Comparison of ENCODE assay signal across 9 mouse cellular contexts in the genomic region with DNA sequence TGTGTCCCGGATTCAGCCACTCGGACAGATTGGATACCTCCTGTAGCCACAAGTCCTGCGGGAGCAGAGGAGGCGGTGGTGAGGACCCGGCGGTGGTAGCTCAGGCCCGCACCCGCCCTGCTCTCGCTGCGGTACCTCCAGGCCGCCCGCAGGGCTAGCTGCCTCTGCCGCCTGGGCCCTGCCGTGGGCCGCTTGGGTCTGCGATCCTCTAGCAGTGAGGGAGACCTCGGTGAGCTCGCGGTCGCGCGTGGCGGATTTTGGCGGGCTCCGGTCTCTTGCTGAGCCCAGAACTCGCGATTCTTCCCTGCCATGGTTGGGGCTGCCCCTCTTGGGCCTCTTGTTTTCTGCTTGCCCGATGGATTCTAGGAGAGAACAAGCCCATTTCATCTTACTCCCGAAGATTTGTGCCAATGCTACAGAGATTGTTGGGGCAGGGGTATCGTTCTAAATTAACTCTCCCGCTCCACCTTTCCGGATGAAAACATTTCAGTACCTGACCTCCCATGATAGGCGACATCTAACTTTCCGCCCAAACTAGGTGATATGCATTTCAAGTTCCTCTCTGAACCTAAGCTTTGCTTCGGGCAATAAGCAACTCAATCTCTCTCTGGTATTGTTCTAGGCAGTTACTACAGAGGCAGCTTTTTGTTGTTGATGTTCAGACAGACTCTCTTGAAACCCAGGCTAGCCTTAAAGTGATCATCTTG. TPM values are rescaled to one million over a fixed set of nuclear protein-coding genes. Genes with fewer than 3 reads are reported as not detected.
DNase-seq lines count a peak whose midpoint lies in the region; ATAC-seq and TF ChIP-seq lines count a peak whose summit lies in the region.
"Had no signal": no experiment of that assay in that cellular context is flagged by ENCODE, and none has a peak within 500 bp of the region (broad histone marks: within the 10 kb centered on the region; RNA-seq: fewer than 3 reads in every experiment).

No protein-coding gene starts in this region.

- H3K27ac ChIP-seq in heart, embryonic 12.5 days (ENCODE audit: poor library complexity, severe bottlenecking): peak overlapping the region; percentile 68
- H3K27ac ChIP-seq in embryonic facial prominence, embryonic 15.5 days (replicated peaks): peak overlapping the region; percentile 93
- H3K27ac ChIP-seq in limb, embryonic 14.5 days (replicated peaks; ENCODE audit: low read depth, low read length): peak overlapping the region; percentile 91
- H3K27ac ChIP-seq in stomach, embryonic 15.5 days: peak overlapping the region; percentile 95

- H3K27me3 ChIP-seq in heart, embryonic 12.5 days (replicated peaks): no peaks in the 10 kb centered on the region
- no peaks in the 10 kb centered on the region for H3K27me3 ChIP-seq in embryonic facial prominence, embryonic 15.5 days
- no peaks in the 10 kb centered on the region for H3K27me3 ChIP-seq in limb, embryonic 14.5 days (ENCODE audit: control insufficient read depth, insufficient read depth, low read length)
- H3K27me3 ChIP-seq in stomach, embryonic 15.5 days (replicated peaks): no peaks in the 10 kb centered on the region

- peaks cover 34% of the 10 kb centered on the region for H3K36me3 ChIP-seq in heart, embryonic 12.5 days
- H3K36me3 ChIP-seq in embryonic facial prominence, embryonic 15.5 days: peaks cover 28% of the 10 kb centered on the region
- H3K36me3 ChIP-seq in limb, embryonic 14.5 days (ENCODE audit: control insufficient read depth, insufficient read depth, low read length): peaks cover 29% of the 10 kb centered on the region
- H3K36me3 ChIP-seq in stomach, embryonic 15.5 days: 0 out of 2 replicates have a peak, but pooled peaks cover 21% of the 10 kb centered on the region

- no peak for TF ChIP-seq POLR2A in limb, embryonic 14.5 days (IDR thresholded peaks at IDR 0.05; ENCODE audit: borderline replicate concordance, extremely low read depth, insufficient read depth, insufficient read length)

- DNase-seq in heart, adult 11 months: no peak
- peak; percentile 15 for DNase-seq in limb, embryonic 14.5 days (ENCODE audit: low spot score)
- DNase-seq in layer of hippocampus, postnatal 25 days (ENCODE audit: extremely low spot score in 1 of 2, low spot score in 1 of 2): no peak
- DNase-seq in cerebellum, adult 8-10 months: no peak

- H3K4me3 ChIP-seq in heart, embryonic 12.5 days: peak overlapping the region; percentile 86
- peak overlapping the region; percentile 90 for H3K4me3 ChIP-seq in embryonic facial prominence, embryonic 15.5 days (replicated peaks)
- H3K4me3 ChIP-seq in limb, embryonic 14.5 days (replicated peaks; ENCODE audit: low read length): peak overlapping the region; percentile 90
- H3K4me3 ChIP-seq in stomach, embryonic 15.5 days (replicated peaks): peak overlapping the region; percentile 96

- peak overlapping the region; percentile 96 for H3K9ac ChIP-seq in heart, embryonic 12.5 days
- peak overlapping the region; percentile 88 for H3K9ac ChIP-seq in embryonic facial prominence, embryonic 15.5 days
- H3K9ac ChIP-seq in limb, embryonic 14.5 days (ENCODE audit: low read depth, low read length, severe bottlenecking): peak overlapping the region; percentile 92
- peak overlapping the region; percentile 94 for H3K9ac ChIP-seq in stomach, embryonic 15.5 days

- WGBS in heart, embryonic 12.5 days: 2% methylated on average over 35 of the region's 35 CpGs
- under 1% methylated on average over 35 of the region's 35 CpGs for WGBS in embryonic facial prominence, embryonic 15.5 days
- WGBS in limb, embryonic 14.5 days: 2% methylated on average over 35 of the region's 35 CpGs
- under 1% methylated on average over 35 of the region's 35 CpGs for WGBS in stomach, embryonic 15.5 days

- H3K4me1 ChIP-seq in heart, embryonic 12.5 days (replicated peaks): peaks cover 22% of the 10 kb centered on the region
- peaks cover 35% of the 10 kb centered on the region for H3K4me1 ChIP-seq in embryonic facial prominence, embryonic 15.5 days
- H3K4me1 ChIP-seq in limb, embryonic 14.5 days (ENCODE audit: control insufficient read depth, insufficient read depth, low read length): peaks cover 19% of the 10 kb centered on the region
- H3K4me1 ChIP-seq in stomach, embryonic 15.5 days: peaks cover 19% of the 10 kb centered on the region

- H3K9me3 ChIP-seq in heart, embryonic 12.5 days (replicated peaks): no peaks in the 10 kb centered on the region
- no peaks in the 10 kb centered on the region for H3K9me3 ChIP-seq in embryonic facial prominence, embryonic 15.5 days (replicated peaks)
- no peaks in the 10 kb centered on the region for H3K9me3 ChIP-seq in limb, embryonic 14.5 days (ENCODE audit: control insufficient read depth, low read length)
- no peaks in the 10 kb centered on the region for H3K9me3 ChIP-seq in stomach, embryonic 15.5 days

- H3K4me2 ChIP-seq in heart, embryonic 12.5 days: peak overlapping the region; percentile 81
- H3K4me2 ChIP-seq in embryonic facial prominence, embryonic 15.5 days (replicated peaks): peak overlapping the region; percentile 73
- peak overlapping the region; percentile 78 for H3K4me2 ChIP-seq in limb, embryonic 14.5 days (replicated peaks; ENCODE audit: low read depth, low read length, severe bottlenecking)
- H3K4me2 ChIP-seq in stomach, embryonic 15.5 days: peak overlapping the region; percentile 85

- peak; percentile 74 for ATAC-seq in heart, embryonic 12.5 days (ENCODE audit: insufficient number of reproducible peaks, low FRiP score)
- peak; percentile 34 for ATAC-seq in CD4-positive, CD25-positive, alpha-beta regulatory T cell, adult 4 months
- peak; percentile 25 for ATAC-seq in embryonic facial prominence, embryonic 15.5 days (ENCODE audit: insufficient number of reproducible peaks, low FRiP score, low TSS enrichment, low read depth)
- peak; percentile 53 for ATAC-seq in limb, embryonic 14.5 days (ENCODE audit: low FRiP score, low read depth)
- ATAC-seq in stomach, embryonic 15.5 days (ENCODE audit: insufficient read depth, low FRiP score, low read depth): peak; percentile 59

RNA-seq across cellular contexts. Expression of a gene that starts 0.5 kb away (rescaled TPM):
- 36.5 and 38.3 TPM in 2 replicates for polyA plus RNA-seq in heart, embryonic 12.5 days (2016; fragmentation: Nextera tagmentation; extraction: Ambion mirVana)
- 10 to 100 TPM; 45.3 to 50.7 TPM for polyA plus RNA-seq in CD4-positive, CD25-positive, alpha-beta regulatory T cell, adult 4 months (2017; shearing (Covaris generic))
- 65.6 and 65.9 TPM in 2 replicates for polyA plus RNA-seq in embryonic facial prominence, embryonic 15.5 days (2015; fragmentation: Nextera tagmentation; extraction: Ambion mirVana)
- 90.2 and 145 TPM in 2 replicates for polyA plus RNA-seq in limb, embryonic 14.5 days (2012; rRNA removed)
- polyA plus RNA-seq in limb, embryonic 14.5 days (2014; fragmentation: Nextera tagmentation; extraction: Ambion mirVana): 61.5 and 66.1 TPM in 2 replicates
- 66.1 and 66.8 TPM in 2 replicates for polyA plus RNA-seq in stomach, embryonic 15.5 days (2015; fragmentation: Nextera tagmentation; extraction: Ambion mirVana)
- total RNA-seq in layer of hippocampus, postnatal 25 days (2021): 10 to 100 TPM; 21.4 to 24.2 TPM

RNA-seq across cellular contexts. Expression of a gene that starts 10.5 kb away (rescaled TPM):
- 7.6 and 8.0 TPM in 2 replicates for polyA plus RNA-seq in heart, embryonic 12.5 days (2016; fragmentation: Nextera tagmentation; extraction: Ambion mirVana)
- polyA plus RNA-seq in CD4-positive, CD25-positive, alpha-beta regulatory T cell, adult 4 months (2017; shearing (Covaris generic)): not detected
- 7.6 and 8.4 TPM in 2 replicates for polyA plus RNA-seq in embryonic facial prominence, embryonic 15.5 days (2015; fragmentation: Nextera tagmentation; extraction: Ambion mirVana)
- 49.0 and 75.9 TPM in 2 replicates for polyA plus RNA-seq in limb, embryonic 14.5 days (2012; rRNA removed)
- 9.5 and 12.8 TPM in 2 replicates for polyA plus RNA-seq in limb, embryonic 14.5 days (2014; fragmentation: Nextera tagmentation; extraction: Ambion mirVana)
- 5.7 and 6.1 TPM in 2 replicates for polyA plus RNA-seq in stomach, embryonic 15.5 days (2015; fragmentation: Nextera tagmentation; extraction: Ambion mirVana)
- 10 to 100 TPM; 40.9 to 41.6 TPM for total RNA-seq in layer of hippocampus, postnatal 25 days (2021)
- total RNA-seq: neutrophil, adult 5-6 weeks had no signal
